Mouse (Mus musculus): ENCODE results near the gene Flii. TPM values are rescaled to one million over a fixed set of nuclear protein-coding genes. Genes with fewer than 3 reads are reported as not detected.

Flii gene
- polyA plus RNA-seq, 1 experiment from 2014 or later = 47.4 TPM

DNA sequence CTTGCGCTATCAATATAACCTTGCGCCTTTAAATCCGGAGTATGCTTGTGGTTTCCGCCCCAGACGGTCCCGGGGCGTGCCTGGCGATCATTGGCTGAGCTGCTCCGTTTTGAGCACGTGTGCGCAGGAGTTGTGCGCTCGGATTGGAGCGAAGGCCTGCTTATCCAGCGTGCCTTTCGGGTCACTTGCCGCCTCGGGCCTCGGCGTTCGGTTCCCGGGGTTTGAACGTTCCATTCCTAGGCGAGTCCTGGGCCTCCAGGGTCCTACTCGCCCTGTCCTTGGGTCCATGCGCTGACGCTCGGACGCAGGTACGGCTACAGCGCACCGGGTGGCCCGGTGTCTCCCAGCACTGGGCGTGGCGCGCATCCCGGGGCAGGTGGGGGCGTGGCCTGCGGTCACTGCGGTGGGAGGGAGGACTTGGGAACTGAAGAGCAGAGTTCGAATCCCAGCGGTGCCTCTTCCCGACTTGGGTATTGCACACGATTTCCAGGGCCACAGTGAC lies 1.2 kb upstream of the Flii start, which contains the start of gene Mief2:
Mief2 (plus strand) TSS at position 139 of the 502 bp plus-strand sequence.
- H3K27me3 ChIP-seq (replicated peaks; ENCODE audit: control insufficient read depth, insufficient read depth, low read length) = no peaks in the 10 kb centered on the region
- peak; percentile 90 for ATAC-seq
- H3K4me1 ChIP-seq (replicated peaks; ENCODE audit: control insufficient read depth, insufficient read depth, low read length) = no peaks in the 10 kb centered on the region; the same call in 1 of the 2 replicates
- TF ChIP-seq CTCF (IDR thresholded peaks at IDR 0.05; ENCODE audit: low read depth) = no peak
- peak within 1 kb of the TSS; percentile 82 for H3K4me3 ChIP-seq (ENCODE audit: low read depth, low read length)
- peak within 1 kb of the TSS; percentile 78 for H3K4me2 ChIP-seq (replicated peaks; ENCODE audit: low read depth)
- peaks cover 20% of the 10 kb centered on the region for H3K36me3 ChIP-seq (ENCODE audit: control insufficient read depth, insufficient read depth)
- under 1% methylated on average over 44 of the region's 44 CpGs for WGBS
- peak within 1 kb of the TSS; percentile 83 for H3K27ac ChIP-seq (ENCODE audit: low read depth, low read length)
- peak within 1 kb of the TSS; percentile 89 for H3K9ac ChIP-seq (ENCODE audit: low read depth, low read length)
- H3K9me3 ChIP-seq (ENCODE audit: control insufficient read depth) = no peaks in the 10 kb centered on the region

DNA sequence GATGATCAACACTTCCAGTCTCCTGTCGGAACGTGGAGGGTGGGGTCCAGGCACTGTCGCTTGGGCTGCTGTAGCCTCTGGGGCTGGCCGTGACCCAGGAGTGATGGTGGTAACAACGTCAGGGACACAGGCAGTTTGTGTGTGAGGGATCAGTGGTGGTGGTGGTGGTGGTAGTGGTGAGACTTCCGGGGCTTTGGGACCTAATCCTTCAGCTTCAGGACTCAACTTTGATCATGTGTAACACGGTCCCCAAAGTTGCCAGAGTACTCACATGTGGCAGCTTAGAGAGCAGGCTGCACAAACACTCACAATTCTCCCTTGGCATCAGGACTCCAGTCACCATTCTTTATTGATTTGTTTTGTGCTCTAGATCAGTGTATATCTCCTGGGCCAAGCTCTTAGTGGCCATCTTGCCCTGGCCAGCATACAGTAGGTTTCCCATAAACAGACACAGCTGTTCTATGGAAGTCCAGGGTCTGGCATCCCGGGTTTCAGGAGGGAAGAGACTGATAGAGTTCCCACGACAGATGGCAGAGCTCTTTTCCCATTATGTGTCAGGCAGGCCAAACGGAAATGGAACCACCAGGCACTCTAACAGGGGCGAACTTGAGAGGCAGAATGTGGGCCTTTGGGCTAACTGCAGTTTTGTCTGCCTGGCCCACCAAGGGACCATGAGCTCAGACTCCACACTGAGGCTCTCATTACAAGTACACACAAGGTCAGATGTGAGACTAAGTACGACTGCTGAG lies 503 bp upstream of the Flii start:
- 6% methylated on average over 12 of the region's 12 CpGs for WGBS
- Histone ChIP-seq H3K4me1 (replicated peaks; ENCODE audit: control insufficient read depth, insufficient read depth, low read length) (no peaks in the 10 kb centered on the region; the same call in 1 of the 2 replicates), H3K4me3 (ENCODE audit: low read depth, low read length) (peak overlapping the region; percentile 82), H3K9me3 (ENCODE audit: control insufficient read depth) (no peaks in the 10 kb centered on the region), H3K27ac (ENCODE audit: low read depth, low read length) (peak overlapping the region; percentile 83), H3K4me2 (replicated peaks; ENCODE audit: low read depth) (peak overlapping the region; percentile 78), H3K9ac (ENCODE audit: low read depth, low read length) (peak overlapping the region; percentile 89), H3K36me3 (ENCODE audit: control insufficient read depth, insufficient read depth) (peaks cover 25% of the 10 kb centered on the region), H3K27me3 (replicated peaks; ENCODE audit: control insufficient read depth, insufficient read depth, low read length) (no peaks in the 10 kb centered on the region)
- TF ChIP-seq CTCF (IDR thresholded peaks at IDR 0.05; ENCODE audit: low read depth) = no peak
- peak; percentile 1; the same call in 1 of the 2 replicates for ATAC-seq

DNA sequence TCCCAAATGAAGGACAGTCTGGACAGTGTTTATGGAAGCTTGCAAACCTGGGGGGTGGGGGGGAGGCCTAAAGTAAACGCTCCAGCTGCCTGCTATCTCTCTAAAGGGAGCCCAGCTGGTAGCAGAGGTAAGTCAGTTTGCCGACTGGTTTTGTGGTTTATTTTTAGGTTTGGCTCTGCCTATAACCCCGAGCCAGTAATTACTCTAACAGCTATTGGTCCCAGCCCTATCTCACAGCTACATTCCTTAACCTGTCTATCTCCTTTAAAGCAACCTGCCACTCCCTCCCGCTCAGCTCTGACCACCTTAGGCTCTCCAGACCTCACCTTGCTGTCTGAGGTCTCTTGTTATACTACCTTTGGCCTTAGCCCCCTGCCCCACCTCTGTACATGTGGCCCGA lies 7.8 kb downstream of the Flii start:
- H3K36me3 ChIP-seq (ENCODE audit: control insufficient read depth, insufficient read depth) = peaks cover 97% of the 10 kb centered on the region
- WGBS = 37% methylated on average over 5 of the region's 5 CpGs

DNA sequence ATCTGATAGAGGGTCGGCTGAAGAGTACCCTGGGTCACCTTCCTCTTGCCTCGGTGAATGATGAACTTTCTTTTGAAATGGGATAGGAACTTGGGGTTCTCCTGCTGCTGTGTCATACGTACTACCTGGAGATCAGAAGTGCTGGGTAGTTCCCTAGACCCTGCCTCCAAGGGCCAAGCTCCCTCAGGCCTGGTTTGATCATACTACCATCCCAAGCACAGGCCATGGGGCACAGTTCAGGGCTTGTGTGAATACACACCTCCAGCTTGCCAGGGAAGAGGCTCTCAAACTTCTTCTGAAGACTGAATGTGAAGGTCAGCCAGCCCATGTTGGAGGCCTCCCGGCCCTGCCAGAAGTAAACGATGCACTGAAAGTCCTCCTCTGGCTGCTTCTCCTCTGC lies 11.2 kb downstream of the Flii start:
- H3K27ac ChIP-seq (ENCODE audit: low read depth, low read length) = no peak overlapping the region
- H3K9ac ChIP-seq (ENCODE audit: low read depth, low read length) = no peak overlapping the region
- no peak overlapping the region for H3K4me3 ChIP-seq (ENCODE audit: low read depth, low read length)
- WGBS = 83% methylated on average over 5 of the region's 5 CpGs
- no peaks in the 10 kb centered on the region for H3K4me1 ChIP-seq (replicated peaks; ENCODE audit: control insufficient read depth, insufficient read depth, low read length)
- H3K9me3 ChIP-seq (ENCODE audit: control insufficient read depth) = no peaks in the 10 kb centered on the region
- no peak overlapping the region for H3K4me2 ChIP-seq (replicated peaks; ENCODE audit: low read depth)
- H3K36me3 ChIP-seq (ENCODE audit: control insufficient read depth, insufficient read depth) = peaks cover 98% of the 10 kb centered on the region
- no peak for TF ChIP-seq CTCF (IDR thresholded peaks at IDR 0.05; ENCODE audit: low read depth)
- no peak for ATAC-seq
- H3K27me3 ChIP-seq (replicated peaks; ENCODE audit: control insufficient read depth, insufficient read depth, low read length) = no peaks in the 10 kb centered on the region

More for the DNA sequence above, 7.8 kb downstream of the Flii start:
- H3K27me3 ChIP-seq (replicated peaks; ENCODE audit: control insufficient read depth, insufficient read depth, low read length) = no peaks in the 10 kb centered on the region
- no peaks in the 10 kb centered on the region for H3K9me3 ChIP-seq (ENCODE audit: control insufficient read depth)
- no peak overlapping the region for H3K27ac ChIP-seq (ENCODE audit: low read depth, low read length)
- no peak overlapping the region for H3K4me3 ChIP-seq (ENCODE audit: low read depth, low read length)
- no peaks in the 10 kb centered on the region for H3K4me1 ChIP-seq (replicated peaks; ENCODE audit: control insufficient read depth, insufficient read depth, low read length)
- no peak for ATAC-seq
- H3K9ac ChIP-seq (ENCODE audit: low read depth, low read length) = no peak overlapping the region
- no peak for TF ChIP-seq CTCF (IDR thresholded peaks at IDR 0.05; ENCODE audit: low read depth)
- H3K4me2 ChIP-seq (replicated peaks; ENCODE audit: low read depth) = no peak overlapping the region

DNA sequence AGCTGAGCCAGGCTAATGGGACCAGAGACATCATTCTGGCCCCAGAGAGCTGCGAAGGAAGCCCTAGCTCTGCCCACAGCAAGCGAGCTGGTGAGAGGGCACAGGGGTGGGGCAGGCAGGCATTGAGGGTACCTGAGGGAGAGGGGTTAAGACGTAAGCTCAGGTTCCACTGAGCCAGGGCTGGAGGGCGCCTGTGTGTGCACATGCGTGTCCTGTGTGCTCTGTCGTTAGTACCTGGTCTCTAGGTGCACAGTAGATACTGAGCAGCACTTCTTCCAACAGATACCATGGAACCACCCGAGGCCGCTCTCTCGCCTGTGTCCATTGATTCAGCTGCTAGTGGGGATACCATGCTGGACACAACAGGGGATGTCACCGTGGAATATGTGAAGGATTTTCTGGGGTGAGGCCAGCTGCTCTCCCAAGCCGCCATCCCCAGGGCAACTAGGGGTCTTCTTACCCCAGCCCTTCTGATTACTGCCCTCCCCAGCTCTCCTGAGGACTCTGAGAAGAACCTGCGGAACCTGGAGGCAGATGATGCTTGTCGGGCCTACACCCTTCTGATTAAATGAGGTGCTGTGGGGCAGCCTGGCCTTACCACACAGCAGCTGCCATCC lies 14.3 kb downstream of the Flii start:
- TF ChIP-seq CTCF (IDR thresholded peaks at IDR 0.05; ENCODE audit: low read depth) = no peak
- ATAC-seq = no peak
- H3K4me1 ChIP-seq (replicated peaks; ENCODE audit: control insufficient read depth, insufficient read depth, low read length) = no peaks in the 10 kb centered on the region
- H3K27me3 ChIP-seq (replicated peaks; ENCODE audit: control insufficient read depth, insufficient read depth, low read length) = no peaks in the 10 kb centered on the region
- H3K36me3 ChIP-seq (ENCODE audit: control insufficient read depth, insufficient read depth) = peaks cover 98% of the 10 kb centered on the region
- no peaks in the 10 kb centered on the region for H3K9me3 ChIP-seq (ENCODE audit: control insufficient read depth)
- no peak overlapping the region for H3K4me2 ChIP-seq (replicated peaks; ENCODE audit: low read depth)
- WGBS = 90% methylated on average over 13 of the region's 13 CpGs
- H3K9ac ChIP-seq (ENCODE audit: low read depth, low read length) = no peak overlapping the region
- H3K27ac ChIP-seq (ENCODE audit: low read depth, low read length) = no peak overlapping the region
- H3K4me3 ChIP-seq (ENCODE audit: low read depth, low read length) = no peak overlapping the region

DNA sequence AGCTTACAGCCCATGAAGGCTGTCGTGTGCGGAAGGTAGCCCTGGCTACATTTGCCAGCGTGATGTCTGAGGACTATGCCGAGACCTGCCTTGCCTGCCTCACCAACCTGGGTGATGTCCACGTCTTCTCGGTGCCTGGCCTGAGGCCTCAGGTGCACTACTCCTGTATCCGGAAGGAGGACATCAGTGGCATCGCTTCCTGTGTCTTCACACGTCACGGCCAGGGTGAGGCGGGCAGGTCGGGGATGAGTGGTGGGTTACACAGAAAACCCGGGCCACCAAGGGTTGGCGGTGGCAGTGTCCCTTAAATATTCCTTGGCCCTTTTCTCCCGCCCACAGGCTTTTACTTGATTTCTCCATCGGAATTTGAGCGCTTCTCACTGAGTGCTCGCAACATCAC lies 15.0 kb downstream of the Flii start:
- Histone ChIP-seq H3K36me3 (ENCODE audit: control insufficient read depth, insufficient read depth) (peaks cover 98% of the 10 kb centered on the region), H3K4me2 (replicated peaks; ENCODE audit: low read depth) (no peak overlapping the region), H3K27ac (ENCODE audit: low read depth, low read length) (no peak overlapping the region), H3K4me1 (replicated peaks; ENCODE audit: control insufficient read depth, insufficient read depth, low read length) (no peaks in the 10 kb centered on the region), H3K27me3 (replicated peaks; ENCODE audit: control insufficient read depth, insufficient read depth, low read length) (no peaks in the 10 kb centered on the region), H3K9me3 (ENCODE audit: control insufficient read depth) (no peaks in the 10 kb centered on the region), H3K9ac (ENCODE audit: low read depth, low read length) (no peak overlapping the region), H3K4me3 (ENCODE audit: low read depth, low read length) (no peak overlapping the region)
- TF ChIP-seq CTCF (IDR thresholded peaks at IDR 0.05; ENCODE audit: low read depth) = no peak
- ATAC-seq = no peak
- 94% methylated on average over 18 of the region's 18 CpGs for WGBS
